Mouse (Mus musculus) C2C12 (cell line): ENCODE measurements at regions not wholly inside any gene's neighbourhood (a gene's known extent, or its start where the extent isn't known, plus 50 kb on each side); places are given as distances from the start of the nearest gene placed in this dataset.

Experiments
- CEBPB ChIP-seq: IDR thresholded peaks from one replicate; pipeline ENCODE4 v1.6.1; 2011; ENCODE audit warnings: low read depth, mild to moderate bottlenecking, control low read depth, moderate library complexity
- CTCF ChIP-seq: IDR thresholded peaks from one replicate; pipeline ENCODE4 v1.5.1; 2011; ENCODE audit not compliant: control insufficient read depth, insufficient read depth, insufficient read length
- MAX ChIP-seq: IDR thresholded peaks from one replicate; pipeline ENCODE4 v1.6.1; 2011; ENCODE audit warnings: mild to moderate bottlenecking, control low read depth
- MYOG ChIP-seq: IDR thresholded peaks from one replicate; pipeline ENCODE4 v1.6.1; 2011; ENCODE audit not compliant: control insufficient read depth, insufficient read length; ENCODE audit errors: extremely low read depth

DNA sequence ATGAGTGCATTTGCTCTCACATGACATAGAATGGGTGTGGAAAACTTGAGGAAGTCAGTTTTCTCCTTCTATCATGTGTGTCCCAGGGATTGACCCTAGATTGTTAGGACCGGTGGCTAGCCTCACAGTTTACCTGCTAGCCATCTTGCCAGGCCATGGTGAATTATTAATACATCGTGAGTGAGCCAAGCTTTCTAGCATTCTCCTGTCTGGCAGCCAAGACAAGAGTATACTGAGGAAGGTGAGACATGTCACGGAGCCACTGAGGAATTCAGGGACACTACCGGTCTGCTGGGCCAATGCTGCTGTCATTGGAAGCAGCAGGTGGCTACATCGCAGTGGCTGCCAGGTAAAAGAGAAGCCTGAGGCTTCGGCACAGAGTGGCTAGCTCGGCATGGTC is 167.6 kb upstream of the Gli2 start:
- TF ChIP-seq CTCF, result no peak
- TF ChIP-seq MAX, result no peak
- no peak for TF ChIP-seq CEBPB
- no peak for TF ChIP-seq MYOG
